Mouse (Mus musculus) yolk sac, embryonic 10.5 days (tissue): Measurements from ENCODE around the gene Crkl.

Source experiments
- DNase-seq: peaks from one replicate; pipeline ENCODE4 v3.0.0-alpha.2; 2017; ENCODE audit warnings: low spot score

Crkl gene

DNA sequence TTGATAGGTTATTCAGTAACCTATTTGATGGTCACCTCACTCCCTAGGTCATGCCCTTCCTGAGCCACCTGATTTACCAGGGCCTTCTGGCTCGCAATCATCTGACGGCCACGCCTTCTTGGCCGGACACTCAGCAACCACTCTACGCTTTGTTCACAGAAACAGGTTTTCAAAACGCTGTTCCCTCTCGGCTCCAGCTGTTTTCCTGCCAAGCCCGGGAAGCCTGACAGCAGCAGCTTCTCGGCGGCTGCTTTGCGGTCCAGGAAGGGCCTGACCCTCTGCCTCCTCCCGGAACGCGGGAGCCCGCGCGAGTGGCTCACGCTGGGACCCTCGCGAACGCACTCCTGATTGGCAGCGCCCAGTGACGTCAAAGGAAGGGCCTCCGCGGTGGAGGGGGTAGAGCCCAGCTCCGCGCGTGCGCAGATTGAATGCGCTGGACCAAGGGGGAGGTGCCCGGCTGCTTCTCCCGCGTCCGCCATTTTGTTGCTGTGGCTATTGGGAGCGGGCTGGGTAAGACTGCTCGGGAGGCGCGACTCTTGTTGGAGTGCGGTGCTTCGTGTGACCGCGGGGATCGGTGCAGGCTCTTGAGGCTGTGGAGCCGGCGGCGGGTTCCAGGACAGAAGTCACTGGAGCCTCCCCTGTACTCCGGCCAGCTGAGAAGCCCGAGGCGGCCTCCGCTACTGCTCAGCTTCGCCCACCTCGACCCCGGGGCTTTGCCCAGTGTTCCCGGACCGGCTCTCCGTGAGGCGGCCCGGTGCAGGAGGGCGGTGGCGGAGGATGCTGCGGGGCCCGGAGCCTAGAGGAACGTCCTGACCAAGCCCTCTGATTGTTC, at the start of gene Crkl:
Crkl (plus strand) TSS at position 447 of the 832 bp plus-strand sequence.
- DNase-seq, result peak; percentile 98

- peak; percentile 13 for DNase-seq
Measured at GRCm38 (mm10) chr16:17402855-17403254, 48.9 kb upstream of the Crkl start.

DNA sequence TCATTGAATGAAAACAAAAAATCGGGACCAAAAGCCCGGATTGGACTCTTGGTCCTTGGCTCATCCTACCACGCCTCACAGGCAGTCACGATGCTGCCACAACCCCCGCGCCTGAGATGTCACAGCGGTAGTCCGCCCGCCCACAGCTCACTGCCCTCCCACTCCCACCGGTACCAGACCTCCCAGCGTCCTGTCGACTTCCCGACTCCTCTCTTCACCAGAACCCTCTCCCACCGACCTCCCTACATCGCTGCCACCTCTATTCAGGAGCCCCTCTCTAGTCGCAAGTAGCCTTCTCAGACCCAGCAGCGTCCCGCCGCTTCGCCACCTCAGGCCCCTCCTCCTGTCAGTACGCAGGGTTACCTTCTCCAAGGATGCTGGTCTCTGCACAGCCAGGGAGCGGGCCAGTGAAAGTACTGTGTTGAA, 46.5 kb upstream of the Crkl start:
- DNase-seq, result no peak

DNA sequence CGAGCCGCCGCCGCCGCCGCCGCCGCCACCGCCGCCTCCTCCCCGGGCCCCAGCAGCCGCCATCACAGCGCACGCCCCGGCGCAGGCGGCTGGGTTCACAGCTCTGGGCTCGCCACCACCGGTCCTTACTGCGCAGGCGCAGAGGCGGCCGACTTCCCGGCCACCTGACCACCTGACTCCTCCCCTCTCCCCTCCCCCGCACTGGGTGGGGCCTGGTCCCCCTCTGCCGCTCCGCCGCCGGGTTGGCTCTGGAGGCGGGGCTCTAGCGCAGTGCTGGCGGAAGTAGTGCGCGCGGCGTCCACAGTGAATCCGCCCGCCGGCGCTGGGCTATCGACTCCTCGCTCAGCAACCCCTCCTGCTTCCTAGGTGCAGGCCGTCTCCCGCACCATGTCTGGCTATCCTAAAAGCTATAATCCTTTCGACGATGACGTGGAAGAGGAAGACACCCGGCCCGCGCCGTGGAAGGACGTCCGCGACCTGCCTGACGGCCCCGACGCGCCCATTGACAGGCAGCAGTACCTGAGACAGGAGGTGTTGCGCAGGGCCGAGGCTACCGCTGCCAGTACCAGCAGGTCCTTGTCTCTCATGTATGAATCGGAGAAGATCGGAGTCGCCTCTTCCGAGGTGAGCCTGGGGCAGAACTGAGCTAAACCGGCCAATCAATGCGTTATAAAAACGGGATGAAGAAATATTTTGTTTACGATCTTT, 45.9 kb upstream of the Crkl start, which contains the start of the genes Snap29 and Pi4ka:
Snap29 (plus strand) TSS at position 251 of the 708 bp plus-strand sequence.
Pi4ka (minus strand) TSS at position 579 of the 708 bp plus-strand sequence.
- peak; percentile 99 for DNase-seq

- no peak for DNase-seq
Measured at GRCm38 (mm10) chr16:17406512-17407231, 45.1 kb upstream of the Crkl start.

DNA sequence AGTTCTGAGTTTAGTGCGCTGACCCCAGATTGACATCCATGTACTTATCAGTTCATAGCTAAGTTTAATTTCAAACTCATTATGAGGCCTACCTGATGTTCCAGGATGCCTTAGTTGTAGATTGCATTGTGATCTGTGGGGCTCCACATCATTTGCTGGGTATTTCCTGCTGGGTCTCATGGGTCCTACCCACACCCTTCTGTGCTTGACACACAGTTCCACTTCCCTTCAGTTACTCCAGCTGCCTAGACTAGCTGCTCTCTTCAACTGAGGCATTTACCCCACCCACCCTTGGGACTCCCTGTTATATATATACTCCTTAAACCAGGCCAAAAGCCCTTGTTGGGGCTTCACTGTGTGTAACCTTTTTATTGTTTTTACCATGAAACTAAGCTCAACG, 42.7 kb upstream of the Crkl start:
- DNase-seq, result no peak

DNA sequence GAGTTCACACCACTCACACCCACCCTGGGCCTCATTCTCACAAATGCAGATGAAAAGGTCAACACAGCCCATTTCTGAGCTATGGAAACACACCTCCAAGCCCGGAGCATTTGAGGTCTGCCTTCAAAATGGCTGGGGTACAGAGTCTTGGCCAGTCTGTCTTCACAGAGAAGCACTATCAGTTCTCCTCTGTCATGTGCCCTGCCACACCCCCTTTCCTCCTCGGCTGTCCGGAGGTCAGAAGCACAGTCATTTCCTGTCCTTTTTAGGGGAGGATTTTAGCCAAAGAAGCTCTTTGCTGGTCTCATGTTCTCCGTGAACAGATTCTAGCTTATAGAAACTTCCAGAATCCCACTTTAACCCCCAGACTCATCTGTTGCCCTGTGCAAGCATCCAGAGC, 41.6 kb upstream of the Crkl start:
- DNase-seq, result peak; percentile 59

- DNase-seq, result no peak
Measured at GRCm38 (mm10) chr16:17423021-17423420, 28.8 kb upstream of the Crkl start.

DNA sequence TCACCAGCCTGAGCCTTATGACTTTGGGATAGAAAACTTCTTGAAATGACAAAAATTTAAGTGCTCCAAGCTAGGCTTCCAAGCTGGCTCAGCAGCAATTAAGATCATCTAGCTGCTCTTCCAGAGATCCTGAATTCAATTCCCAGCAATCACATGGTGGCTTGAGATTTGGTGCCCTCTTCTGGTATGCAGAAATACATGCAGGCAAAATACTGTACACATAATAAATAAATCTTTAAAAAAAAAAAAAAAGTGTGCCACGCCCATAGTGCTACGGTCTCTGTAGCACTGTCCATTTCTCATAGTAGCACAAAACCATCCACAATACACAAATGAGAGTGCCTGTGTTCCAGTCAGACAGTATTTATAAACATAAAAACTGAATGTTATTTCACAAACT, 19.2 kb upstream of the Crkl start:
- DNase-seq, result no peak

- peak; percentile 61 for DNase-seq
Measured at GRCm38 (mm10) chr16:17452373-17452715, 557 bp downstream of the Crkl start.

- DNase-seq, result no peak
Measured at GRCm38 (mm10) chr16:17456901-17457300, 5.1 kb downstream of the Crkl start.

DNA sequence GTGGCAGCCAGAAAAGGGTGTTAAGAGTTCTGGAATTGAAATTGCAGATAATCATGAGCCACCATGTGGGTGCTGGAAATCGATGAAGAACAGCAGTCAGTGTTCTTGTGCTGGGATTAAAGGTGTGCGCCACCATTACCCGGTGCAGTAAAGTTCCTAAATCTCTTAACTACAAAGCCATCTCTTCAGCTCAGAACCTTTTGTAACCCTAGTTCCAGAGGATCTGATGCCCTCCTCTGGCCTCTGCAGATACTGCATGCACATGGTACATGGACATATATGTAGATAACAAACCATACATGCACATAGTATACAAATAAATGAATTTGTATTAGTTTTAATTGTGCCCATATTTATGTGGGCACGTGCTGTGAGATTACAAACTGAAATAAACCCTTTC, 8.5 kb downstream of the Crkl start:
- no peak for DNase-seq

GRCm38 (mm10) chr16:17461596-17461995, 9.8 kb downstream of the Crkl start:
- DNase-seq, result no peak

GRCm38 (mm10) chr16:17463184-17463583, 11.4 kb downstream of the Crkl start:
- no peak for DNase-seq

DNA sequence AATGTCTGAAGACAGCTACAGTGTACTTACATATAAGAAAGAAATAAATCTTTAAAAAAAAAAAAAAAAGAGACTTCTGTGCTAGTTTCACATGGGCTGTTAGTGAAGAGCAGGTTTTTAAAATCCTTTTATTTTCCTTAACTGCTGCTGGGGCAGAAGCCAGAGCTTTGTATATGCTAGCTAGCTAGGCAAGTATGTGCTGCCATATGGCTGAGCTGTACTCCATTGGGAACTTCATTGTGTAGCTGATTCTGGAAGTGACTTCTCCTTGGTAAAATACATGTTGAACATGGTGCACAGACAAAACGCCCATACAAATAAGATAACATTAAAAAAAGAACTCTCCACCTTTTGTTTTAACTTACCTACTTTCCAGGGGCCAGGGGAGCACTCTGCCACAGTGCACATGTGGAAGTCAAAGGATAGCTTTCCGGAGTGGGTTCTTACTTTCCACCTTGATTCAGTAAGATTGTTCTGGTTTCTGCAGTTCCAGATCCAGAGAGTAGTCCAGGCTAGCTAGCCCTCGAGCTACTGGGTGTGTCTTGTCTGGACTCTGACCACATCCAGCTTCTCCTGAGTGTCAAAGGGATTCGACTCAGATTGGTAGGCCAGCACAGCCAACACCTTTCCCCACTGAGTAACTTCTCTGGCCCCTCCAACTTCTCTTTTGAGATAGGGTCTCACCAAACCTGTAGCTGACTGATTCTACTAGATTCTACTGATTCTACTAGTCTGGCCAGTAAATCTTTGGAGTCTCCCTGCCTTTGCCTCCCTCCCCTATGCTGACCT, 15.3 kb downstream of the Crkl start:
- DNase-seq, result peak; percentile 27

DNA sequence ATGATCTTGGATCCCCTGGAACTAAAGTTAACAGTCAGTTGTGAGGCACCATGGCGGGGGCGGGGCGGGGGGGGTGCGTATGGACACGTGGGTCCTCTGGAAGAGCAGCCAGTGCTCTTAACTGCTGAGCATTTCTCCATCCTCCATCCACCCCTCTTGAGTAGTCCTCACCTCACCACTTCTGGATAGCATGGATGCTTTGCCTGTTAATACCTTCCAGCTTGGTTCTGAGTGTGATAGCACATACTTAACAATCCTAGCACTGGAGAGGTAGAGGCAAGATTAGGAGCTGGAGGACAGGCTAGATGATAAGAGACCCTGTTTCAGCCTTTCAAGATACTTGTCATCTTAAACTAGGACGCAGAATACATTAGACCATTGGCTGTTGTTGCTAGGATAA, 20.7 kb downstream of the Crkl start:
- no peak for DNase-seq

- DNase-seq, result no peak
Measured at GRCm38 (mm10) chr16:17474091-17474490, 22.3 kb downstream of the Crkl start.

DNA sequence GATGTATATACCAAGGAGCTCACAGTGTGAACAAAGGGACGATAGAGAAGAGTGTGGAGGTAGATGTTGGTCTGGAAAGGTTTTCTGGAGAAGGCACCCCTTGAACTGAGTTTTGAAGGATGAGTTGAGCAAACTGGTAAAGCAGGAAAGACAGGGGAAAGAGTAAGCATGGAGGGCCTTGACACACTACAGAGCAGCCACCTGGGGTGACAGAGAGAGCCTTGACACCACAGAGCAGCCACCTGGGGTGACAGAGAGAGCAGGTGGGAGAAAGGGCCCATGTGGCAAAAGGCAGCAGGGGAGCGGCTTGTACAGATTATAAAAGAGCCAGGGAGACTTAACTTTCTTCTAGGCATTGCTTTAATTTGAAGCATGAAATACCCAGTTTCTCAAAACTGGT, 23.0 kb downstream of the Crkl start:
- no peak for DNase-seq

DNA sequence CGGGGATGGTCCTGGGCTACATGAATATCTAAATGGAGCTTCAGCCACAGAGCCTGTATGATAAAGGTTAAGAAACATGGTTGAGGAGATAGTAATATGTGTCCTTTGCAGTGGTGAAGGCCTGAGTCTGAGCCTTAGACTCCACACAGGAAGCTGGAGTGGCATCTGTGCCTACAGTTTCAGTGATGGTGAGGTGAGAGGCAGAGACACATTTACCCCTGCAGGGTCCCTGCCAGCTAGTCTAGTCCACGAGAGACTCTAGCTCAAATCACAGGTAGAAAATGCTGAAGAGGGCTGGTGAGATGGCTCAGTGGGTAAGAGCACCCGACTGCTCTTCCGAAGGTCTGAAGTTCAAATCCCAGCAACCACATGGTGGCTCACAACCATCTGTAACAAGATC, 23.5 kb downstream of the Crkl start:
- no peak for DNase-seq

DNA sequence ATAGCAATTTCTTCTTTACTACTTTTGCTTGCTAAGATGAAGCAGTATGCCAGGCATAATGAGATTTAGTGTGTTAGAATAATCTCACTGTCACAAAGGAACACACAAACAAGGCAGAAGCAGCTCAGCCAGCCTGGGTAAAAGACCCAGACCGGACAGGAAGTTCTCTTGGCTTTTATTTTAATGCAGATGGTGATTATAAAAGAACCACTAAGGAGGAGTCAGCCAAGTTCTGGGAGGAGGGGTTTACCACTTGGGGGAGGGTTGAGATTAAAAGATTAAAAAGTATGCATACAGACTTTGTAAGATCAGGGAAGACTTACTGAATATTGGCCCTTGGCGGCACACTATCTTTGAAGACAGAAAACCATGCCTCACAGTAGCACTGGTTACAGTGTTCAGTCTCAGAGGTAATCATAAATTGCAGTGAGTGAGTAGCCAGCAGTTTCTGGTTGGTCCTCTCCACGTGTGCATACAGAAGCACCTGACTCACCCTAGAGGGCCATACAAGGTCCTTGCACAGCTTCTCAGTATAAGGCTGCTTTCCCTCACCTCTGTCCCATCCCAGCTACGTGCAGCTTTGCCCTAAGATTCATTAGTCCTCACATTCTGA, 26.6 kb downstream of the Crkl start:
- DNase-seq, result no peak

DNA sequence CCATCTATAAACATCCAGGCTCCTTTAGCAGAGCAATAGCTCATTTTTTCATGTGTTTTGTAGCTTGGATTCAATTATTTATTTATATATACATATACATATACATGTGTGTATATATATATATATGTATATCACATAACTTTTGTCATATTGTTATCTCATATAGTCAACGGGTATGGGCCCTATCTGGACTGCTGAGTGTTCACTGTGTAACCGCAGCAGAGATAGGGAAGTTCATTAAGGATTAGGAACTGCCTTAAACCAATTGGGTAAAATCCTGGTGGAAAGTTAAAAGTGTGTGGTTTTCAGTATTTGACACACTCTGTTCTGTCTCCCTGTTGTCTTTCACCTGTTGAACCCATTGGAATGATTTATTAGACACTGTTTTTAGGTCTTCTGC, 29.7 kb downstream of the Crkl start:
- no peak for DNase-seq
